Mouse (Mus musculus): ENCODE measurements around the gene Mpzl1. TPM values are rescaled to one million over a fixed set of nuclear protein-coding genes. Genes with fewer than 3 reads are reported as not detected.

The Mpzl1 gene
- total RNA-seq, 2 experiments from 2014 or later: 0.19 to 0.51 TPM

- ATAC-seq (replicated peaks; ENCODE audit: low FRiP score, poor library complexity, severe bottlenecking): no peak
Measured at GRCm38 (mm10) chr1:165660774-165661173, 26.4 kb upstream of the Mpzl1 start.

- peak; percentile 66; the same call in 1 of the 2 replicates for ATAC-seq (replicated peaks; ENCODE audit: low FRiP score, poor library complexity, severe bottlenecking)
Measured at GRCm38 (mm10) chr1:165658602-165659001, 24.3 kb upstream of the Mpzl1 start.

- no peak for ATAC-seq (replicated peaks; ENCODE audit: low FRiP score, poor library complexity, severe bottlenecking)
Measured at GRCm38 (mm10) chr1:165655482-165655881, 21.1 kb upstream of the Mpzl1 start.

- no peak for ATAC-seq (replicated peaks; ENCODE audit: low FRiP score, poor library complexity, severe bottlenecking)
Measured at GRCm38 (mm10) chr1:165655022-165655421, 20.7 kb upstream of the Mpzl1 start.

- ATAC-seq (replicated peaks; ENCODE audit: low FRiP score, poor library complexity, severe bottlenecking): no peak
Measured at GRCm38 (mm10) chr1:165653126-165653885, 19.0 kb upstream of the Mpzl1 start.

GRCm38 (mm10) chr1:165652507-165652906, 18.2 kb upstream of the Mpzl1 start:
- no peak for ATAC-seq (replicated peaks; ENCODE audit: low FRiP score, poor library complexity, severe bottlenecking)

GRCm38 (mm10) chr1:165651158-165651557, 16.8 kb upstream of the Mpzl1 start:
- no peak for ATAC-seq (replicated peaks; ENCODE audit: low FRiP score, poor library complexity, severe bottlenecking)

GRCm38 (mm10) chr1:165645102-165645501, 10.8 kb upstream of the Mpzl1 start:
- ATAC-seq (replicated peaks; ENCODE audit: low FRiP score, poor library complexity, severe bottlenecking): no peak

- no peak for ATAC-seq (replicated peaks; ENCODE audit: low FRiP score, poor library complexity, severe bottlenecking)
Measured at GRCm38 (mm10) chr1:165643735-165644134, 9.4 kb upstream of the Mpzl1 start.

GRCm38 (mm10) chr1:165642780-165643311, 8.5 kb upstream of the Mpzl1 start:
- 0 out of 2 replicates have a peak, but pooled peaks have one; percentile 5 for ATAC-seq (replicated peaks; ENCODE audit: low FRiP score, poor library complexity, severe bottlenecking)

- peak; percentile 70 for ATAC-seq (replicated peaks; ENCODE audit: low FRiP score, poor library complexity, severe bottlenecking)
Measured at GRCm38 (mm10) chr1:165641786-165642771, 7.7 kb upstream of the Mpzl1 start.

GRCm38 (mm10) chr1:165641271-165641771, 7.0 kb upstream of the Mpzl1 start:
- ATAC-seq (replicated peaks; ENCODE audit: low FRiP score, poor library complexity, severe bottlenecking): peak; percentile 77

- no peak for ATAC-seq (replicated peaks; ENCODE audit: low FRiP score, poor library complexity, severe bottlenecking)
Measured at GRCm38 (mm10) chr1:165636289-165636688, 2.0 kb upstream of the Mpzl1 start.

GRCm38 (mm10) chr1:165635055-165635897, 938 bp upstream of the Mpzl1 start:
- no peak for ATAC-seq (replicated peaks; ENCODE audit: low FRiP score, poor library complexity, severe bottlenecking)

GRCm38 (mm10) chr1:165633345-165633744, 993 bp downstream of the Mpzl1 start:
- ATAC-seq (replicated peaks; ENCODE audit: low FRiP score, poor library complexity, severe bottlenecking): no peak

- no peak for ATAC-seq (replicated peaks; ENCODE audit: low FRiP score, poor library complexity, severe bottlenecking)
Measured at GRCm38 (mm10) chr1:165631136-165631535, 3.2 kb downstream of the Mpzl1 start.

- no peak for ATAC-seq (replicated peaks; ENCODE audit: low FRiP score, poor library complexity, severe bottlenecking)
Measured at GRCm38 (mm10) chr1:165629975-165630374, 4.4 kb downstream of the Mpzl1 start.

GRCm38 (mm10) chr1:165628603-165629002, 5.7 kb downstream of the Mpzl1 start:
- ATAC-seq (replicated peaks; ENCODE audit: low FRiP score, poor library complexity, severe bottlenecking): no peak

GRCm38 (mm10) chr1:165625896-165626295, 8.4 kb downstream of the Mpzl1 start:
- no peak for ATAC-seq (replicated peaks; ENCODE audit: low FRiP score, poor library complexity, severe bottlenecking)

All from erythroblast, adult 5-6 weeks (primary cell).